ENCODE assay signal across 9 mouse cellular contexts in genomic region chr8:61760190-61760578, GRCm38 (mm10).
A peak's percentile ranks its signal among the peaks of the same experiment; 100 is the strongest.
DNase-seq lines count a peak whose midpoint lies in the region; ATAC-seq and TF ChIP-seq lines count a peak whose summit lies in the region.
"Had no signal": no experiment of that assay in that cellular context is flagged by ENCODE, and none has a peak within 500 bp of the region (broad histone marks: within the 10 kb centered on the region; RNA-seq: fewer than 3 reads in every experiment).

No protein-coding gene starts in this region.

- no peak for DNase-seq in heart, adult 8-10 months (ENCODE audit: low spot score)
- peak; percentile 3 for DNase-seq in ES-E14 (ENCODE audit: low read depth, low spot score)
- no peak for DNase-seq in hindbrain, embryonic 11.5 days (ENCODE audit: low spot score)
- DNase-seq in midbrain, embryonic 11.5 days (ENCODE audit: low spot score, missing footprints), result no peak
- no peak for DNase-seq in thymus, adult 18-20 months
- DNase-seq in kidney, postnatal 25 days, result no peak
- DNase-seq in right cerebral cortex, postnatal 25 days, result no peak

- H3K27me3 ChIP-seq in heart, embryonic 13.5 days (replicated peaks), result no peaks in the 10 kb centered on the region; the same call in 1 of the 2 replicates
- no peaks in the 10 kb centered on the region for H3K27me3 ChIP-seq in hindbrain, embryonic 11.5 days (ENCODE audit: control insufficient read depth, insufficient read depth, low read length)
- H3K27me3 ChIP-seq in midbrain, embryonic 11.5 days (ENCODE audit: control insufficient read depth, insufficient read depth, low read length), result no peaks in the 10 kb centered on the region

- in situ Hi-C loops in ES-E14 (cut with MboI; ENCODE audit: low sequenced_read_pairs in 2 of 2, unreplicated experiment in 2 of 2), result no loop called here

- WGBS in heart, embryonic 13.5 days, result 16% methylated on average over 8 of the region's 8 CpGs
- 13% methylated on average over 8 of the region's 8 CpGs for WGBS in hindbrain, embryonic 11.5 days
- WGBS in midbrain, embryonic 11.5 days, result 11% methylated on average over 8 of the region's 8 CpGs

- H3K9ac ChIP-seq in heart, embryonic 13.5 days, result peak overlapping the region; percentile 91
- no peak overlapping the region for H3K9ac ChIP-seq in ES-E14 (ENCODE audit: insufficient read depth, low read depth, low read length, poor library complexity, severe bottlenecking)
- peak overlapping the region; percentile 68 for H3K9ac ChIP-seq in hindbrain, embryonic 11.5 days (ENCODE audit: low read depth, low read length)
- H3K9ac ChIP-seq in midbrain, embryonic 11.5 days (ENCODE audit: low read length), result peak overlapping the region; percentile 85

- peak overlapping the region; percentile 82 for H3K27ac ChIP-seq in heart, embryonic 13.5 days (replicated peaks)
- H3K27ac ChIP-seq in ES-E14 (ENCODE audit: insufficient read depth, low read depth, low read length, poor library complexity, severe bottlenecking), result no peak overlapping the region
- H3K27ac ChIP-seq in hindbrain, embryonic 11.5 days (ENCODE audit: low read depth, low read length), result no peak overlapping the region
- H3K27ac ChIP-seq in midbrain, embryonic 11.5 days (ENCODE audit: low read depth, low read length), result no peak overlapping the region

- ATAC-seq in heart, embryonic 13.5 days (ENCODE audit: extremely low read depth, insufficient number of reproducible peaks, low FRiP score, low TSS enrichment), result no peak
- ATAC-seq in hindbrain, embryonic 11.5 days (ENCODE audit: low FRiP score), result no peak
- no peak for ATAC-seq in midbrain, embryonic 11.5 days (ENCODE audit: low FRiP score)
- ATAC-seq: CD4-positive, CD25-positive, alpha-beta regulatory T cell, adult 4 months had no signal

- H3K4me2 ChIP-seq in heart, embryonic 13.5 days, result peak overlapping the region; percentile 88
- peak overlapping the region; percentile 56 for H3K4me2 ChIP-seq in hindbrain, embryonic 11.5 days (replicated peaks; ENCODE audit: low read depth, low read length)
- H3K4me2 ChIP-seq in midbrain, embryonic 11.5 days, result peak overlapping the region; percentile 65

- 0 out of 2 replicates have a peak, but pooled peaks cover 4% of the 10 kb centered on the region for H3K9me3 ChIP-seq in heart, embryonic 13.5 days
- H3K9me3 ChIP-seq in ES-E14 (ENCODE audit: control insufficient read depth, insufficient read depth, low read depth, low read length), result no peaks in the 10 kb centered on the region
- no peaks in the 10 kb centered on the region for H3K9me3 ChIP-seq in hindbrain, embryonic 11.5 days (ENCODE audit: control insufficient read depth, low read length)
- H3K9me3 ChIP-seq in midbrain, embryonic 11.5 days (ENCODE audit: control insufficient read depth, low read length), result no peaks in the 10 kb centered on the region

- H3K36me3 ChIP-seq in heart, embryonic 13.5 days, result peaks cover 10% of the 10 kb centered on the region; the same call in 1 of the 2 replicates
- no peaks in the 10 kb centered on the region for H3K36me3 ChIP-seq in ES-E14 (ENCODE audit: control insufficient read depth, insufficient read depth, low read length, poor library complexity, severe bottlenecking)
- H3K36me3 ChIP-seq in hindbrain, embryonic 11.5 days (ENCODE audit: control insufficient read depth, insufficient read depth, low read length), result no peaks in the 10 kb centered on the region
- no peaks in the 10 kb centered on the region; the same call in 1 of the 2 replicates for H3K36me3 ChIP-seq in midbrain, embryonic 11.5 days (ENCODE audit: control insufficient read depth, insufficient read depth, low read length)

- peak overlapping the region; percentile 72 for H3K4me3 ChIP-seq in heart, embryonic 13.5 days
- H3K4me3 ChIP-seq in ES-E14 (ENCODE audit: insufficient read depth in 1 of 2, low read depth in 1 of 2, low read length in 2 of 2, poor library complexity in 1 of 2, severe bottlenecking in 1 of 2), result peak overlapping the region; percentile 74 to 78
- H3K4me3 ChIP-seq in hindbrain, embryonic 11.5 days (ENCODE audit: low read depth, low read length), result peak overlapping the region; percentile 57
- H3K4me3 ChIP-seq in midbrain, embryonic 11.5 days (ENCODE audit: low read depth, low read length), result peak overlapping the region; percentile 64

- peaks cover 71% of the 10 kb centered on the region for H3K4me1 ChIP-seq in heart, embryonic 13.5 days
- no peaks in the 10 kb centered on the region; a peak in 1 of 4 replicates for H3K4me1 ChIP-seq in ES-E14 (ENCODE audit: control insufficient read depth in 2 of 2, insufficient read depth in 2 of 2, low read length in 2 of 2, poor library complexity in 1 of 2)
- peaks cover 3% of the 10 kb centered on the region; the same call in 1 of the 2 replicates for H3K4me1 ChIP-seq in hindbrain, embryonic 11.5 days (replicated peaks; ENCODE audit: control insufficient read depth, insufficient read depth, low read length)
- peaks cover 12% of the 10 kb centered on the region; the same call in 1 of the 2 replicates for H3K4me1 ChIP-seq in midbrain, embryonic 11.5 days (ENCODE audit: control insufficient read depth, insufficient read depth, low read length)

TF ChIP-seq in ES-E14, 5 proteins besides CTCF, POLR2A, EP300 and RAD21:
- TF ChIP-seq MAFK (IDR thresholded peaks at IDR 0.05; ENCODE audit: insufficient read depth, low read depth, low read length), result no peak
- peak; percentile 65; the same call in 1 of the 2 replicates for TF ChIP-seq ZNF384 (IDR thresholded peaks at IDR 0.05; ENCODE audit: low read depth, low read length)
